Mouse (Mus musculus) liver, adult 2 months (tissue): ENCODE measurements around the gene 4930442H23Rik.

Experiments used
- CTCF ChIP-seq: fragments of 200-500 bp; IDR thresholded peaks from 2 replicates; pipeline ENCODE4 v1.5.1; 2011; ENCODE audit warnings: low read depth, low read length, control low read depth
- POLR2A ChIP-seq: fragments of 200-500 bp; IDR thresholded peaks from 2 replicates; pipeline ENCODE4 v1.6.1; 2011; ENCODE audit warnings: low read length, control low read depth; ENCODE audit not compliant: insufficient read depth; ENCODE audit errors: extremely low read depth

DNA sequence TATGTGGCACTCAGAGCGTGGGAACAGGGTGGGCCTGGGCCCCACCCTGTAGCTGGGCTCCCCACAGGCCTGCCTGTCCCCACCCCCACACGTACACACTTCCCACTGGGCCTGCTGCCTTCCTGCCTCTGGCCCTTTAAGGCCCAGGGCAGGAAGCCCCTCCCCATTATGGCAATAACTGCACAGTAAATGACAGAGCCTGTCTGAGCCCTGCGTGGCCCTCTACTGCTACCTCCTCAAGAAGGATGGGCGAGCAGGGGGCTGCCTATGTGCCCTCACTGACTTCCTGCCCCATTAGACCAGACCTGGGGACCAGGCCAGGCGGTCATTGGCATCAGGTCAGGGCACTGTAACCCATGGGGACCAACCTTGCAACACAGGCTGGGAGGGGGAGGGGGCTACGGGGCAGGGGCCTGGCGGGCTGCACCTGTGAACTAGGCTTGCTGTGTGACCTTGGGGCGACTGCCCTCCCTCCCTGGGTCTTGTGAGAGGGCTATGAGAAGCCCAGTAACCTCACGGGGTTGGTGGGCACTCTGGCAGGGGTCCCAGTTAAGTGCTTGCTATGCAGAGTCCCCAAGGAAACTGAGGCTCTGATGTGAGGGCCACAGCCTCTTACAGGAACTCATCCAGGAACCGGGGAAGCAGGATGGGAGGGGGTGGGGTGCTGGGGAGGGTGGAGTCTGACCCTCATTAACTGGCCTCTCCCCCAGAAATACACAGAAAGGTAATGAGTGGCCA, 42.8 kb downstream of the 4930442H23Rik start:
- TF ChIP-seq CTCF (no peak), POLR2A (no peak)
